Mouse (Mus musculus): ENCODE data around the gene Ccdc43.

Ccdc43 gene

GRCm38 (mm10) chr11:102665637-102666435 is 31.7 kb downstream of the Ccdc43 start:
- DNase-seq (ENCODE audit: inconsistent age in 2 of 2, low spot score in 1 of 2), result no peak

- no peak for DNase-seq (ENCODE audit: inconsistent age in 2 of 2, low spot score in 1 of 2)
These were observed 32.4 kb downstream of the Ccdc43 start for GRCm38 (mm10) chr11:102665151-102665550.

GRCm38 (mm10) chr11:102663416-102663815 is 34.2 kb downstream of the Ccdc43 start, which contains the start of gene Meioc:
Meioc (plus strand) TSS chr11:102663716.
- no peak for DNase-seq (ENCODE audit: inconsistent age in 2 of 2, low spot score in 1 of 2)

GRCm38 (mm10) chr11:102656931-102657330 is 40.7 kb downstream of the Ccdc43 start:
- no peak for DNase-seq (ENCODE audit: inconsistent age in 2 of 2, low spot score in 1 of 2)

- no peak for DNase-seq (ENCODE audit: inconsistent age in 2 of 2, low spot score in 1 of 2)
These were observed 41.2 kb downstream of the Ccdc43 start for GRCm38 (mm10) chr11:102656326-102656926.

GRCm38 (mm10) chr11:102655888-102656287 is 41.7 kb downstream of the Ccdc43 start:
- no peak for DNase-seq (ENCODE audit: inconsistent age in 2 of 2, low spot score in 1 of 2)

- no peak for DNase-seq (ENCODE audit: inconsistent age in 2 of 2, low spot score in 1 of 2)
These were observed 44.7 kb downstream of the Ccdc43 start for GRCm38 (mm10) chr11:102652844-102653243.

GRCm38 (mm10) chr11:102651381-102651780 is 46.2 kb downstream of the Ccdc43 start:
- peak; percentile 62 to 89 for DNase-seq (ENCODE audit: inconsistent age in 2 of 2, low spot score in 1 of 2)

GRCm38 (mm10) chr11:102647885-102648284 is 49.7 kb downstream of the Ccdc43 start:
- no peak for DNase-seq (ENCODE audit: inconsistent age in 2 of 2, low spot score in 1 of 2)

GRCm38 (mm10) chr11:102646226-102646625 is 51.4 kb downstream of the Ccdc43 start:
- no peak for DNase-seq (ENCODE audit: inconsistent age in 2 of 2, low spot score in 1 of 2)

- peak; percentile 80 to 87 for DNase-seq (ENCODE audit: inconsistent age in 2 of 2, low spot score in 1 of 2)
These were observed 53.6 kb downstream of the Ccdc43 start for GRCm38 (mm10) chr11:102643891-102644382.

GRCm38 (mm10) chr11:102636887-102637286 is 60.7 kb downstream of the Ccdc43 start:
- DNase-seq (ENCODE audit: inconsistent age in 2 of 2, low spot score in 1 of 2), result no peak
